Mouse (Mus musculus) mesoderm, embryonic 11.5 days (tissue): Measurements from ENCODE around the gene Rbm4.
"Not testable (repeated sequence)": the region's sequence is repeated elsewhere in the genome, so short reads cannot be mapped to it uniquely, and the experiment has no call there.

Experiments used
- DNase-seq: peaks from one replicate; pipeline ENCODE4 v3.0.0-alpha.2; 2012; ENCODE audit warnings: low read depth, low spot score

Rbm4 gene

GRCm38 (mm10) chr19:4797846-4798245 is 4.1 kb upstream of the Rbm4 start:
- DNase-seq = no peak

- no peak for DNase-seq
Observed at GRCm38 (mm10) chr19:4795929-4796328, 2.2 kb upstream of the Rbm4 start.

- no peak for DNase-seq
Observed at GRCm38 (mm10) chr19:4793281-4793830, 345 bp downstream of the Rbm4 start.

GRCm38 (mm10) chr19:4786313-4786712 is 7.4 kb downstream of the Rbm4 start:
- no peak for DNase-seq

DNA sequence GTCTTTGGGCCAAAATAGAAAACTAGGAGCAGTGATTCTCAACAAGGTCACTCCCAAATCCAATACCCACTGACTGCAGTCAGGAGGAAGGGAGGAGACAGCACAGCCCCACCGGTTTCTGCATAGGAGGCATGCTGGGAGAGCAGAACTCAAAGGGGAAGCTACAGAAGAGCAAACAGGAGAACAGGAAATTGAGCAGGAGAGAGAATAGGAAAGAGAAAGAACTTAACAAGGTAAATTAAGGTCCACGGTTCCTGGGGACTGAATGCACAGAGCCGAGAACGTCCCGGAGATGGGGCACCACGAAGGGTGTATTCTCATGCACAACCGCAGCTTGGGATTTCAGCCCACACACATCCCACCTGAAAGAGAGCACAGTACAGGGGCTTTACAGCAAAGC is 8.5 kb downstream of the Rbm4 start:
- DNase-seq = no peak

DNA sequence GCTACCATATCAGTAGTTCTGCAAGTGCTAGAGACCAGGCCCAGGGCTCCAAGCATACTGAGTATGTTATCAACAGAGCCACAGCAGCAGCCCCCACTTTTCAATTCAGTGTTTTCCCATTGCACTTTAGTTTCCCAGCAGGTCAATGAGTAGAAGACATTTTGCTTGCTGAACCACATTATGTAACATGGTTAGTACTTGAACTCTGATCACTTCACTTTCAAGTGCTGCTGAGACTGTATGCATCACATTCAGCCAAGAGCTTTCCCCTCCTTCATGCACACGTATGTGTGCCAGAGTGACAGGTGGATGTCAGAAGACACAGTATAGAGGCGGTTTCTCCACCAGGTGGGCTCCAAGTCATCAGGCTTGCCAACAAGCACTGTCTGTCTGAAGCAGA is 10.8 kb downstream of the Rbm4 start:
- no peak for DNase-seq

DNA sequence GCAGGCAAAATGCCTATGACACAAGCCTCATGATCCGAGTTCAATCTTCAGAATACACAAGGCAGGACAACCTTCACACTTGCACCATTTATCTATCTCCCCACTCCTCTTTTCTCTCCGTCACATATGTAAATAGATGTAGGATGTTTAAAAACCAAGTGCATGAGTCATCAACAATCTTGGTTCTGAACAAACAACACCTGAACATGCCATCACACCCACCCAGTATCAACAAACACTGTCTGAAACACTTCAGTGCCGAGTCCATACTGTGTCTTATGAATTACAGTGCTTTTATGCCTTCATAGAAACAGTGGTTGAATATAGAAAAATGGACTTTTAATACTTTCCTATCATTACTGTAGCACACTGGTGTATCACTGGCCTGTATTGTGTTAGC is 20.9 kb downstream of the Rbm4 start:
- no peak for DNase-seq

DNA sequence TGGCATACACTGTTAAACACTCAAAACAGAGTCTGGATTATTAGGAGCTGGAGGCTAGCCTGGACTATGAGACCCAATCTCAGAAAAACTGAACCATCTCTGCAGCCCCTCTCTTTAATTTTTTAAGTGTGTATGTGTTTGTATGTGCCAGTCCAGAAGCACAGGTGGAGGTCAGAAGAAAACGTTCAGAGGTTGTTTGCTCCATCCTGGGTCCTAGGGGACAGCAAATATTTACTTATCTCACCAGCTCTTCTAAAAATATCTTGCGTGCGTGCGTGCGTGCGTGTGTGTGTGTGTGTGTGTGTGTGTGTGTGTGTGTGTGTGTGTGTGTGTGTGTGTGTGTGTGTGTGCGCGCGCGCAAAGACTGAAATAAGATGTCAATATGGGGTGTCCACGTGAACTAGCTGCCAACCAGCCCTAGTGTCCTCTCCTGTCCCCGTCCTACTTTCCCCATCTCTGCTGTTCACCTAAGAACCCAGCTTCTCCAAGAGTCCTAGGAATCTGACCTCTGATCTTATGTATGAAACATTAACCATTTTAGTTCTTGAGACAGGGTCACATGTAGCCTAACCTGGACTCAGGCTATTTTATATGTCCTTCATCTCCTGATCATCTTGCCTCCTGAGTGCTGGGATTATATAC is 26.1 kb downstream of the Rbm4 start:
- no peak for DNase-seq

- DNase-seq = no peak
Observed at GRCm38 (mm10) chr19:4762876-4763275, 30.8 kb downstream of the Rbm4 start.

- DNase-seq = not testable (repeated sequence)
Observed at GRCm38 (mm10) chr19:4760544-4760943, 33.2 kb downstream of the Rbm4 start.

DNA sequence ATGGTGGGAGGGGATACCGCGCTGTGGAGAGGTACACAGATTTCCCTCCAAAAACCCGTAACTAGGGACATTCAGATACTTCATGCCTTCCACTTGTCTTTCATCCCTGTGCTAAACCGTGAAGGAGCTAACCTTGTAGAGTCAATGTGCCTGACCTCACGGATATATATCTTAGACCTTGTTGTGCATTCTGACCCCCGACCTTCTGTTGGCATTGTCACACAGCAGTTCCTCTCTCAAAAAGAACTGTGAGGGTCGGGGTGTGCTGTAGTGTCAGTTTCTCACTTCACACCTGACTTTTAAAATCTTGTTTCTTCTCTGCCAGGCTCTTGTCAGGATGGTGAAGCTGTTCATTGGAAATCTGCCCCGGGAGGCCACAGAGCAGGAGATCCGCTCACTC is 36.8 kb downstream of the Rbm4 start:
- DNase-seq = no peak

- DNase-seq = peak; percentile 100
Observed at GRCm38 (mm10) chr19:4756193-4756911, 37.3 kb downstream of the Rbm4 start, which contains the start of gene Rbm4b. Gene Rbm4b, plus strand, starts transcription at chr19:4756497.

GRCm38 (mm10) chr19:4755565-4756192 is 38.0 kb downstream of the Rbm4 start:
- peak; percentile 92 for DNase-seq

DNA sequence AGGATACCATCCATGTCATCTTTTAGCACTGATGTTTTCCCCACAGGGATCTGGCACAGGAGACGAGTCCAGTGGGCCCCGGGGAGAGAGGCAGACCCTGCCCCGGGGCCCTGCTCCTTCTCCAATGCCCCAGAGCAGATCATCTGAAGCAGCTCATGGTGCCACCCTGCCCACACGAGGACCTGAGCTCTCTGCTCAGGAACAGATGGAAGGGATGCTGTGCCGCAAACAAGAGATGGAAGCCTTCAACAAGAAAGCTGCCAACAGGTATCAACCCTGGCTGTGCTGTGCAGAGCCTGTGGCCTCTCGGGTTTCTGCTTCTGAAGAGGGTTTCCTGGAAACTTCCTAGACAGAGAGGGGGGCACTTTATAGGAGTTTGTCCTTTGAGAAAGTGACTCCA is 43.7 kb downstream of the Rbm4 start:
- no peak for DNase-seq

GRCm38 (mm10) chr19:4748493-4748892 is 45.2 kb downstream of the Rbm4 start:
- DNase-seq = no peak

DNA sequence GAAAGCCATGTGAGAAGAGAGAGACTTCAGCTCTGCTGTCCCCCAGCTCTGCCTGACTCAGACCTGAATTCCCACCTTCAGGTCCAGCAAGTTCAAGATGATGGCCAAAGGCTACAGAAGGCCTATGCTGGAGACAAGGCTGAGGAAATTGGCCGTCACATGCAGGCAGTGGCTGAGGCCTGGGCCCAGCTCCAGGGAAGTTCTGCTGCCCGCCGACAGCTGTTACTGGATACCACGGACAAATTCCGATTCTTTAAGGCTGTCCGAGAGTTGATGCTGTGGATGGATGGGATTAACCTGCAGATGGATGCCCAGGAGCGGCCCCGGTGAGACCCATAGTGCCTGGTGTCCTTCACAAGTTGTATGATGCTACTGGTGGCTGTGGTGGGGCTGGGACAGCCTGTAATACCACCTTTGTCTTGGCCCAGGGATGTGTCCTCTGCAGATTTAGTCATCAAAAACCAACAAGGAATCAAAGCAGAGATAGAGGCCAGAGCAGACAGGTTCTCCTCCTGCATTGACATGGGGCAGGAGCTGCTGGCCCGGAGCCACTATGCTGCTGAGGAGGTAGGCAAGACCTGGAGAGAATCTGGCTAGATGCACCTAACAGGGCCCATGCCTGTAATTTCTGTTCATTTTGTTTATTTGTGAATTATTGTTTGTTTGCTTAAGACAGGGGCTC is 45.9 kb downstream of the Rbm4 start:
- no peak for DNase-seq

GRCm38 (mm10) chr19:4746611-4747010 is 47.1 kb downstream of the Rbm4 start:
- DNase-seq = no peak

DNA sequence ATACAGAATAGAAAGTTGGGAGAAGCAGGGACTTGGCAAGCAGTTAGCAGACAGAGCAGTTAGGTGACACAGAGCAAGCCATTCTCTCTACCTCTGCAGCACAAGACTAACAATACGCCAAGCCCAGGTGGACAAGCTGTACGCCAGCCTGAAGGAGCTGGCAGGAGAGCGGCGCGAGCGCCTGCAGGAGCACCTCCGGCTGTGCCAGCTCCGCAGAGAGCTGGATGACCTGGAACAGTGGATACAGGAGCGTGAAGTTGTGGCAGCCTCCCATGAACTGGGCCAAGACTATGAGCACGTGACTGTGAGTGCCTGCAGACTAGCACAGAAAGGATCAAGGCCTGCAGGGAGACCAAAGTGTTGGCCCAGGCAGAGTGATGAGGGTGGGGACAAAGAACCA is 48.0 kb downstream of the Rbm4 start:
- no peak for DNase-seq

- no peak for DNase-seq
Observed at GRCm38 (mm10) chr19:4745057-4745456, 48.6 kb downstream of the Rbm4 start.

GRCm38 (mm10) chr19:4744026-4744425 is 49.7 kb downstream of the Rbm4 start:
- no peak for DNase-seq

DNA sequence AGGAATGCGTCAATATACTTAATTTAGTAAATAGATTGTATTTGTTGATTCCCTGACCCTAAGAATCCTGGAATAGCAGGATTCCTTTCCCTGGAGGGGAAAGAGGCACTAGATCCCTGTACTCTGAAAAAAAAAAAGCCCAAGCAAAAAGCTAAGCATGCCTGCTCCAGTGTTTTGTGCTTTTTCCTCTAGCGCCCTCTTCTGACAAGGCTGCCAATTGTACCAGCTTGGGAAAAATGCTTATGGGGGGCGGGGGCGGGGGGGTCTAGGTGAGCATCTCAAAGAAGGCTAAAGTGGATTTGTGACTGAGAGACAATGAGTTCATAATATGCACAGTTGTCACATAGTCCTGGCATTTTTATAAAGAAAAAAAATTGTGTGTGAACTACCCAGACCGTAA is 50.2 kb downstream of the Rbm4 start:
- DNase-seq = peak; percentile 65

DNA sequence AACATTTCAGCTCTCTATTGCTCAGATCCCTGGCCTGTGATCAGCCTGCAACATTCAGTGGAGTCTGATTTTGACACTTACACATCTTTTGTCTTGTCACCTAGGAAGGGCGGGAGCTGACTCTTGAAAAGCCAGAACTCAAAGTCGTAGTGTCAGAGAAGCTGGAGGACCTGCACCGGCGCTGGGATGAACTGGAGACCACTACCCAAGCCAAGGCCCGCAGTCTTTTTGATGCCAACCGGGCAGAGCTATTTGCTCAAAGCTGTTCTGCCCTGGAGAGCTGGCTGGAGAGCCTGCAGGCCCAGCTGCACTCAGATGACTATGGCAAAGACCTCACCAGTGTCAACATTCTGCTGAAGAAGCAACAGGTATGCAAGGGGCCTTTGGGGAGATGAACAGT is 51.5 kb downstream of the Rbm4 start:
- DNase-seq = no peak
